Mouse (Mus musculus) stomach, postnatal 0 days (tissue): ENCODE results near the gene Gm11172.

Source experiments
- CTCF ChIP-seq: IDR thresholded peaks from 2 replicates; pipeline ENCODE4 v1.5.1; 2016; ENCODE audit warnings: antibody characterized with exemption, low read depth, mild to moderate bottlenecking, moderate library complexity
- EP300 ChIP-seq: optimal IDR thresholded peaks from 2 replicates; pipeline ENCODE3; 2016; ENCODE audit warnings: antibody characterized with exemption

DNA sequence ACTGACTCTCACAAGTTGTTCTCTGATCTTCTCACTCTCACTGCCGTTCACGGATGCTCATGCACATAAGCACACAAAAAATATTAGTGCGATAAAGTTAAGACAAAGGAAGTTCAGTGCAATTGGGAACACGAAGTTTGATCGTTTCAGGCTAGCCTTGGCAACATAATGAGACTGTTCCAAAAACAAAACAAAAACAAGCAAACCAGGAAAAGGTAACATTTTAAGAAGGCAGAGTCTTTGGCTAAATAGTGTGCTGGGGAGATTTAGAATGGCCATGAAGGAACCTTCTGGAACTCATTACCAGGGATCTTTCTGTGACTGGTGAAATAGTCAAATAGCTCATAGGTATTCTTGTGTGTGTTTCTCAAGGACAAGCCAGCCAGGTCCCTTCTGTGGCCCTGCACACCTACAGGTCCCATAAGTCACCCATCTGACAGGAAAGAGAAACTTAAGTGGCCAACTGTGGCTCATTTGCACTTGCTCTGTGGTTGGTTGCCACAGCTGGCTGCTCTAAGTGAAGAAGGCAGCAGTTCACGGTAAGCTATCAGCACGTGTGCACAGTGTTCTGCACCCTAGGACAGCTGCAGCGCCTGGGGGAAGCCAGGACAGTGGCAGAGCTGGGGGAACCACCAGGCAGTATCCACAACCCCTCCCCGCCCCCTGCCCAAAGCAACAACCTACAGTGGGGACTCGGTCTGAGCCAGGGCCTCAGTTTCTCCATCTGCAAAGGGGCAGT, 6.8 kb upstream of the Gm11172 start, which contains the start of gene Prm1:
- TF ChIP-seq CTCF (no peak), EP300 (no peak)
